Comparison of ENCODE assay signal across 9 mouse cellular contexts in genomic region chr1:90743941-90744386, GRCm38 (mm10).
DNase-seq lines count a peak whose midpoint lies in the region; ATAC-seq and TF ChIP-seq lines count a peak whose summit lies in the region.
"Had no signal": no experiment of that assay in that cellular context is flagged by ENCODE, and none has a peak within 500 bp of the region (broad histone marks: within the 10 kb centered on the region; RNA-seq: fewer than 3 reads in every experiment).

No protein-coding gene starts in this region.

- H3K27me3 ChIP-seq in hindbrain, postnatal 0 days (ENCODE audit: insufficient read depth, low read length) = no peaks in the 10 kb centered on the region
- no peaks in the 10 kb centered on the region for H3K27me3 ChIP-seq in midbrain, embryonic 15.5 days (replicated peaks)
- H3K27me3 ChIP-seq in stomach, embryonic 16.5 days (ENCODE audit: control insufficient read depth, insufficient read depth, low read length) = no peaks in the 10 kb centered on the region
- H3K27me3 ChIP-seq: liver, embryonic 15.5 days had no signal

- TF ChIP-seq CTCF in hindbrain, postnatal 0 days (IDR thresholded peaks at IDR 0.05; ENCODE audit: low read depth) = no peak

- ATAC-seq in hindbrain, postnatal 0 days = peak; percentile 89
- ATAC-seq in midbrain, embryonic 15.5 days (replicated peaks) = peak; percentile 93
- ATAC-seq in stomach, embryonic 16.5 days (ENCODE audit: insufficient read depth, low FRiP score) = peak; percentile 92

- H3K4me3 ChIP-seq in hindbrain, postnatal 0 days (ENCODE audit: low read length) = 0 out of 2 replicates have a peak overlapping the region, but pooled peaks have one; percentile 20
- peak overlapping the region; percentile 25 for H3K4me3 ChIP-seq in midbrain, embryonic 15.5 days
- peak overlapping the region; percentile 15; the same call in 1 of the 2 replicates for H3K4me3 ChIP-seq in stomach, embryonic 16.5 days (replicated peaks; ENCODE audit: low read length)
- H3K4me3 ChIP-seq: liver, embryonic 15.5 days had no signal

- peak overlapping the region; percentile 70 for H3K27ac ChIP-seq in hindbrain, postnatal 0 days
- H3K27ac ChIP-seq in midbrain, embryonic 15.5 days = peak overlapping the region; percentile 80
- peak overlapping the region; percentile 80 for H3K27ac ChIP-seq in stomach, embryonic 16.5 days (ENCODE audit: low read length)
- H3K27ac ChIP-seq: liver, embryonic 15.5 days had no signal

- peak overlapping the region; percentile 57 for H3K4me2 ChIP-seq in hindbrain, postnatal 0 days (ENCODE audit: low read depth, low read length)
- peak overlapping the region; percentile 48 for H3K4me2 ChIP-seq in midbrain, embryonic 15.5 days
- H3K4me2 ChIP-seq in stomach, embryonic 16.5 days (ENCODE audit: low read depth, low read length) = peak overlapping the region; percentile 37
- H3K4me2 ChIP-seq: liver, embryonic 15.5 days had no signal

- peak; percentile 35 for DNase-seq in R1 (ENCODE audit: low read depth, low spot score)
- DNase-seq in embryo, embryonic 10 days (ENCODE audit: low spot score) = peak; percentile 84
- DNase-seq in gastrocnemius, postnatal 14 days = peak; percentile 75
- peak; percentile 82 for DNase-seq in hindbrain, postnatal 0 days (ENCODE audit: low spot score)
- DNase-seq in left cerebral cortex, adult 9 months (ENCODE audit: low spot score in 2 of 2) = peak; percentile 37 to 46
- no peak for DNase-seq in cerebellum, adult 9-10 months

- peaks cover 6% of the 10 kb centered on the region; the same call in 1 of the 2 replicates for H3K4me1 ChIP-seq in hindbrain, postnatal 0 days (ENCODE audit: insufficient read depth, low read length)
- H3K4me1 ChIP-seq in midbrain, embryonic 15.5 days = peaks cover 15% of the 10 kb centered on the region
- H3K4me1 ChIP-seq in stomach, embryonic 16.5 days (ENCODE audit: control insufficient read depth, insufficient read depth, low read length) = peaks cover 16% of the 10 kb centered on the region
- H3K4me1 ChIP-seq: liver, embryonic 15.5 days had no signal

- peak overlapping the region; percentile 38; the same call in 1 of the 2 replicates for H3K9ac ChIP-seq in hindbrain, postnatal 0 days (replicated peaks; ENCODE audit: low read length)
- H3K9ac ChIP-seq in midbrain, embryonic 15.5 days = peak overlapping the region; percentile 36
- peak overlapping the region; percentile 9; the same call in 1 of the 2 replicates for H3K9ac ChIP-seq in stomach, embryonic 16.5 days (ENCODE audit: low read length)
- H3K9ac ChIP-seq: liver, embryonic 15.5 days had no signal

- intact Hi-C loops in gastrocnemius, postnatal 14 days (cut with DNase I; ENCODE audit: low total_unique reads) = no loop called here

- H3K9me3 ChIP-seq in hindbrain, postnatal 0 days (ENCODE audit: low read length) = no peaks in the 10 kb centered on the region
- no peaks in the 10 kb centered on the region for H3K9me3 ChIP-seq in midbrain, embryonic 15.5 days
- H3K9me3 ChIP-seq in stomach, embryonic 16.5 days (replicated peaks; ENCODE audit: control insufficient read depth, low read length) = no peaks in the 10 kb centered on the region
- H3K9me3 ChIP-seq: liver, embryonic 15.5 days had no signal

- 2% methylated on average over 14 of the region's 14 CpGs for WGBS in hindbrain, postnatal 0 days
- 2% methylated on average over 14 of the region's 14 CpGs for WGBS in midbrain, embryonic 15.5 days
- whole genome bisulfite sequencing in stomach, embryonic 16.5 days = 4% methylated on average over 14 of the region's 14 CpGs

- no peaks in the 10 kb centered on the region for H3K36me3 ChIP-seq in hindbrain, postnatal 0 days (ENCODE audit: insufficient read depth, low read length)
- no peaks in the 10 kb centered on the region for H3K36me3 ChIP-seq in midbrain, embryonic 15.5 days (replicated peaks)
- no peaks in the 10 kb centered on the region for H3K36me3 ChIP-seq in stomach, embryonic 16.5 days (ENCODE audit: control insufficient read depth, insufficient read depth, low read length)
- H3K36me3 ChIP-seq: liver, embryonic 15.5 days had no signal
